Mouse (Mus musculus): ENCODE measurements around the gene Akt1s1. TPM values are rescaled to one million over a fixed set of nuclear protein-coding genes. Genes with fewer than 3 reads are reported as not detected.

The Akt1s1 gene
- polyA plus RNA-seq (2014; fragmentation: Illumina TruSeq; extraction: RNeasy Lipid Tissue Mini Kit (QIAGEN cat#74804); ENCODE audit: low read depth, low replicate concordance) = 55.0 TPM

GRCm38 (mm10) chr7:44848561-44849415, at the start of gene Akt1s1, which contains the start of gene Tbc1d17:
Akt1s1 (plus strand) TSS chr7:44848991.
Tbc1d17 (minus strand) TSS chr7:44849079.

DNA sequence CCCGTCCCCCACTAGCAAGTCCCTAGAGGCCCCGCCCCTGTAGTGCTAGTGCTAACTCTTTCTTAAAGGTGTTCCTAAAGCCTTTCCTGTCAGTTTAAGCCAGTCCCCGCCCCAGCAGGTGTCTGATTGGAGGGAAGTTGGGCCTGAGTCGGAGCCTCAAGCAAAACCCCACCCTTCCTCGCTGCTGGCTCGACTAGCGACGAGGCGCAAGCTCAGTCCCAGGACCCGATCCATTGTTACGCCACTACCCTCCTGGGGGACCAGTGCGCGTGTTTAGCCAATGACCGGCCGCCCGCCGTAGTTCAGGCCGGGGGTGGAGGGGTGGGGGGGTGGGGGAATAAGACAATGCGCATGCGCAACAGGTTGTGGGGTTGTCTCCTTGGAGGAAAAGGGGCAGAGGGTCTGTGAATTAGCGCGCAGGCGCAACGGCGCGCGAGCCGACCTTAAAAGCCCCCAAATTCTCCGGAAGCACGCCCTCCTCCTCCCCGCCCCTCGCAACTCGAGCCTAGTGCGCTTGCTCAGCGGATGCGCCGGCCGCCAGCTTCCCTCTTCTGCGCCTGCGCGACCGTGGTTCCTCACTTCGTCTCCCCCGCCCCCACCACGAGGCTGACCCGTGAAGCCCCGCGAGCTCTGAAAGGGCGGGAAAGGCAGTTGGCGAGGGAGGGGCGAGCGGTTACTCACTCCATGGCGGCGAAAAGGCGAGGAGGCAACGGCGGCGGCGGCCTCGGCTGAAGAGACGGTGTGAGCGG, 32.9 kb upstream of the Akt1s1 start, which contains the start of the genes Nup62 and Il4i1:
Gene Nup62 (plus strand): TSS at position 368 of the 749 bp plus-strand sequence.
Gene Il4i1 (plus strand): TSS at position 667 of the 749 bp plus-strand sequence.

GRCm38 (mm10) chr7:44816470-44817021, 32.2 kb upstream of the Akt1s1 start, which contains the start of gene Atf5:
Atf5 (minus strand) TSS chr7:44816658.

GRCm38 (mm10) chr7:44857042-44857552, 8.3 kb downstream of the Akt1s1 start, which contains the start of gene Pnkp:
Pnkp (plus strand) TSS chr7:44857139.

GRCm38 (mm10) chr7:44869697-44870528, 21.1 kb downstream of the Akt1s1 start, which contains the start of gene Ptov1:
Ptov1 (minus strand) TSS chr7:44869788.

GRCm38 (mm10) chr7:44892276-44892921, 43.6 kb downstream of the Akt1s1 start, which contains the start of gene Med25:
Med25 (minus strand) TSS chr7:44892712.

DNA sequence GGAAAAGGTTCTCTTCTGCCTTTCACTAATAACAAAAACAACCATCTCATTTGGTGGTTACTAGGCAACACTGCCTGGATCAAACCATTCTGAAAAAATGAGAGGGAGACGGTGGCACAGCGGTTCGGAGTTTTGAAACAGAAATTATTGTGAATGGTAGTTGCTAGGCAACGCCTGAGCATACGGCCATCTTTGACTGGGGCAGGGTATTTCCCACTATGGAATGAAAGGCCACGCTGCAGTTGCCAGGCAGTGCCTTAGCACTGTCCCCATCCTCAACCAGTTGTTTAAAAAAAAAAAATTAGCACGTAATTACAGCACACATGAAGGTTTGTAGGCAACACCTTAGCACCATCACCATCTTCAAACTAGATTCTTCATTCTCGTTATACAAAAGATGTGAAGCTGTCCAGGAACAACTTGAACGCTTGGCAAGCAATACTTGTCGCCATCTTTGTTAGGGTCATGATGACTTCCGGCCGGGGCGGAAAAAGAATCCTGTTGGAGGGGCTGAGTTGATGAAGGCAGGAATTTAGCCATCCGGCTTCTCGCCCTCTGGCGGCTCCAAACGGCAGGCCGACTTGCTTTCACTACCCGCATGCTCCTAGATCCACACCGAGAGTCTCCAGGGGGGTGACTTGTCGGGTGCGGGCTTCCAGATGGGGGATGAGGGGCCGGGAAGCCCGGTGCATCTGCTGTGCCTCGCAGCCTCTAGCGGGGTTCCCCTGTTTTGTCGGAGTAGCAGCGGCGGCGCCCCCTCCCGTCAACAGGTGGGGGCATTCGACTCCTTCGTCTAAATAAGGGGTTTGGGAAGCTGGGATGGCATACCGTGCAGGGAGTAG, 47.0 kb downstream of the Akt1s1 start, which contains the start of gene Fuz:
Gene Fuz (plus strand): TSS at position 487 of the 842 bp plus-strand sequence.

Other genes with a start within 250 kb of the Akt1s1 start
- gene Myh14, start 178.1 kb upstream of the Akt1s1 start, polyA plus RNA-seq (2014; fragmentation: Illumina TruSeq; extraction: RNeasy Lipid Tissue Mini Kit (QIAGEN cat#74804); ENCODE audit: low read depth, low replicate concordance) = 60.7 TPM
- gene Izumo2, start 140.2 kb upstream of the Akt1s1 start, polyA plus RNA-seq (2014; fragmentation: Illumina TruSeq; extraction: RNeasy Lipid Tissue Mini Kit (QIAGEN cat#74804); ENCODE audit: low read depth, low replicate concordance) = not detected
- gene Vrk3, start 100.6 kb upstream of the Akt1s1 start, polyA plus RNA-seq (2014; fragmentation: Illumina TruSeq; extraction: RNeasy Lipid Tissue Mini Kit (QIAGEN cat#74804); ENCODE audit: low read depth, low replicate concordance) = 27.0 TPM
- not detected for gene Zfp473, start 97.9 kb upstream of the Akt1s1 start, polyA plus RNA-seq (2014; fragmentation: Illumina TruSeq; extraction: RNeasy Lipid Tissue Mini Kit (QIAGEN cat#74804); ENCODE audit: low read depth, low replicate concordance)
- 26.2 TPM for gene Nup62, start 32.9 kb upstream of the Akt1s1 start, polyA plus RNA-seq (2014; fragmentation: Illumina TruSeq; extraction: RNeasy Lipid Tissue Mini Kit (QIAGEN cat#74804); ENCODE audit: low read depth, low replicate concordance)
- gene Il4i1, start 32.6 kb upstream of the Akt1s1 start, polyA plus RNA-seq (2014; fragmentation: Illumina TruSeq; extraction: RNeasy Lipid Tissue Mini Kit (QIAGEN cat#74804); ENCODE audit: low read depth, low replicate concordance) = 0.26 TPM
- 50.1 TPM for gene Atf5, start 32.3 kb upstream of the Akt1s1 start, polyA plus RNA-seq (2014; fragmentation: Illumina TruSeq; extraction: RNeasy Lipid Tissue Mini Kit (QIAGEN cat#74804); ENCODE audit: low read depth, low replicate concordance)
- 44.5 TPM for gene Tbc1d17, start 88 bp downstream of the Akt1s1 start, polyA plus RNA-seq (2014; fragmentation: Illumina TruSeq; extraction: RNeasy Lipid Tissue Mini Kit (QIAGEN cat#74804); ENCODE audit: low read depth, low replicate concordance)
- gene Pnkp, start 8.1 kb downstream of the Akt1s1 start, polyA plus RNA-seq (2014; fragmentation: Illumina TruSeq; extraction: RNeasy Lipid Tissue Mini Kit (QIAGEN cat#74804); ENCODE audit: low read depth, low replicate concordance) = 19.7 TPM
- gene Ptov1, start 20.8 kb downstream of the Akt1s1 start, polyA plus RNA-seq (2014; fragmentation: Illumina TruSeq; extraction: RNeasy Lipid Tissue Mini Kit (QIAGEN cat#74804); ENCODE audit: low read depth, low replicate concordance) = 169 TPM
- gene Med25, start 43.7 kb downstream of the Akt1s1 start, polyA plus RNA-seq (2014; fragmentation: Illumina TruSeq; extraction: RNeasy Lipid Tissue Mini Kit (QIAGEN cat#74804); ENCODE audit: low read depth, low replicate concordance) = 74.0 TPM
- gene Fuz, start 47.1 kb downstream of the Akt1s1 start, polyA plus RNA-seq (2014; fragmentation: Illumina TruSeq; extraction: RNeasy Lipid Tissue Mini Kit (QIAGEN cat#74804); ENCODE audit: low read depth, low replicate concordance) = 21.4 TPM
- 41.3 TPM for gene Ap2a1, start 80.5 kb downstream of the Akt1s1 start, polyA plus RNA-seq (2014; fragmentation: Illumina TruSeq; extraction: RNeasy Lipid Tissue Mini Kit (QIAGEN cat#74804); ENCODE audit: low read depth, low replicate concordance)
- gene Tsks, start 94.2 kb downstream of the Akt1s1 start, polyA plus RNA-seq (2014; fragmentation: Illumina TruSeq; extraction: RNeasy Lipid Tissue Mini Kit (QIAGEN cat#74804); ENCODE audit: low read depth, low replicate concordance) = not detected
- 3.6 TPM for gene Cpt1c, start 125.9 kb downstream of the Akt1s1 start, polyA plus RNA-seq (2014; fragmentation: Illumina TruSeq; extraction: RNeasy Lipid Tissue Mini Kit (QIAGEN cat#74804); ENCODE audit: low read depth, low replicate concordance)
- 114 TPM for gene Prmt1, start 137.6 kb downstream of the Akt1s1 start, polyA plus RNA-seq (2014; fragmentation: Illumina TruSeq; extraction: RNeasy Lipid Tissue Mini Kit (QIAGEN cat#74804); ENCODE audit: low read depth, low replicate concordance)
- 72.3 TPM for gene Irf3, start 148.7 kb downstream of the Akt1s1 start, polyA plus RNA-seq (2014; fragmentation: Illumina TruSeq; extraction: RNeasy Lipid Tissue Mini Kit (QIAGEN cat#74804); ENCODE audit: low read depth, low replicate concordance)
- 12.3 TPM for gene Bcl2l12, start 149.7 kb downstream of the Akt1s1 start, polyA plus RNA-seq (2014; fragmentation: Illumina TruSeq; extraction: RNeasy Lipid Tissue Mini Kit (QIAGEN cat#74804); ENCODE audit: low read depth, low replicate concordance)
- 34.5 TPM for gene Scaf1, start 167.4 kb downstream of the Akt1s1 start, polyA plus RNA-seq (2014; fragmentation: Illumina TruSeq; extraction: RNeasy Lipid Tissue Mini Kit (QIAGEN cat#74804); ENCODE audit: low read depth, low replicate concordance)
- gene Rras, start 169.0 kb downstream of the Akt1s1 start, polyA plus RNA-seq (2014; fragmentation: Illumina TruSeq; extraction: RNeasy Lipid Tissue Mini Kit (QIAGEN cat#74804); ENCODE audit: low read depth, low replicate concordance) = 57.4 TPM
- gene Prr12, start 203.9 kb downstream of the Akt1s1 start, polyA plus RNA-seq (2014; fragmentation: Illumina TruSeq; extraction: RNeasy Lipid Tissue Mini Kit (QIAGEN cat#74804); ENCODE audit: low read depth, low replicate concordance) = 13.2 TPM
- 40.7 TPM for gene Nosip, start 213.4 kb downstream of the Akt1s1 start, polyA plus RNA-seq (2014; fragmentation: Illumina TruSeq; extraction: RNeasy Lipid Tissue Mini Kit (QIAGEN cat#74804); ENCODE audit: low read depth, low replicate concordance)
- 12.4 TPM for gene Prrg2, start 213.7 kb downstream of the Akt1s1 start, polyA plus RNA-seq (2014; fragmentation: Illumina TruSeq; extraction: RNeasy Lipid Tissue Mini Kit (QIAGEN cat#74804); ENCODE audit: low read depth, low replicate concordance)
- gene Rcn3, start 243.2 kb downstream of the Akt1s1 start, polyA plus RNA-seq (2014; fragmentation: Illumina TruSeq; extraction: RNeasy Lipid Tissue Mini Kit (QIAGEN cat#74804); ENCODE audit: low read depth, low replicate concordance) = 40.8 TPM

Measured in heart, adult 10 weeks (tissue).